Mouse (Mus musculus): Measurements from ENCODE around the gene Ect2. TPM values are rescaled to one million over a fixed set of nuclear protein-coding genes. Genes with fewer than 3 reads are reported as not detected.

The Ect2 gene
- 2.0 TPM for polyA plus RNA-seq (2017; shearing (Covaris generic))

GRCm38 (mm10) chr3:27153701-27154209, at the start of gene Ect2:
Gene Ect2 (minus strand): TSS chr3:27153878.

GRCm38 (mm10) chr3:27182733-27183600, 29.3 kb upstream of the Ect2 start, which contains the start of gene Nceh1:
Gene Nceh1 (plus strand): TSS chr3:27182965.

Other genes with a start within 250 kb of the Ect2 start
- 16.7 TPM for gene Nceh1, start 29.1 kb upstream of the Ect2 start, polyA plus RNA-seq (2017; shearing (Covaris generic))
- gene Tnfsf10, start 163.2 kb upstream of the Ect2 start, polyA plus RNA-seq (2017; shearing (Covaris generic)) = 5.6 TPM
- gene Ghsr, start 217.5 kb upstream of the Ect2 start, polyA plus RNA-seq (2017; shearing (Covaris generic)) = not detected

All from effector memory CD4-positive, alpha-beta T cell, adult 5 months (primary cell).